Mouse (Mus musculus) cerebellum, adult 11-12 months (tissue): ENCODE data around the gene Akap1.

ENCODE experiments used
- DNase-seq: peaks from one replicate; pipeline ENCODE4 v3.0.0; 2022

Akap1 gene

DNA sequence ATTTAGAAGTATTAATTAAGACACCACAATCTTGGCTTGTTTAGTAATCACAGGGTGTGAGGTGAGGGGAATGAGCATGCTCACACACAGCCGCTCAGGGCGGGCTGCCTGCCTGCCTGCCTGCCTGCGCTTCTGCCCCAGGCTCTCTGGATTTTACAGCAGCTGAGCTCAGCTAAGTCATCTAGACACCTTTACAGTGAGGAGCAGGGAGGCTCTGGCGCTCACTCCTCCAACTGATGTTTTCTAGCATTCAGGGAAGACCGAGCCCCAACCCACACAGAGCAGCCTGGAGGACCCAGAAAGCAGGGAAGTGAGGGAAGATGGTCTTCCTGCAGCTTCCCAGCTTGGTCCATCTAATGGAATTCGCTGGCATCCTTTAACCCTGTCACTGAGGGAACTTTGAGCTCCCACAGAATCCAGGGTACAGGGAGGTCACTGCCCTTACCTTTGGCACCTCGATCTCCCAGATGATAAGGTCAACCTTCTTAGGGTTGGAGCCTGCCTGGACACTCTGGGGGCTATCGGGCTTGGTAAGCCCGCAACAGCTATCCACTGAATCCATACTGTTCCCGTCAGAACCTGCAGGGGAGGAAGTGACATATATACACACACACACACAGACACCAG, 23.5 kb downstream of the Akap1 start:
- no peak for DNase-seq

DNA sequence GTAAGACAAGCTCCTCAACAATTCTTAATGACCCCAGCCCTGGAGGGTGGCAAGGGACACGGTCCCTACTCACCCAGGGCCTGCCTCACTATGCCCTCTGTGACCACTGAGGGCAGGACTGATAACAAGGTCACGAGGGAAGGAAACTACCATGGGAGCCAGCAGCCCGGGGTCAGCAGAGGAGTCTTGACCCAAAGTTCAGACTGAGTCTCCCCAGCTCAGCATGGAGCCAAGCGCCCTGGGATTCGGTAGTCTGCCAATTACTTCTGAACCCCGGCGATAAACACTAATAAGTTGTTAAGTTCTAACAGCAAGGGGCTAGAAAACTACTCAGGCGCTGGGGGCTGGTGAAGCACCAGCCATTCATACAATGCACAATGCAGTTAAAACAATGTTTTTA, 24.1 kb downstream of the Akap1 start:
- DNase-seq: no peak

DNA sequence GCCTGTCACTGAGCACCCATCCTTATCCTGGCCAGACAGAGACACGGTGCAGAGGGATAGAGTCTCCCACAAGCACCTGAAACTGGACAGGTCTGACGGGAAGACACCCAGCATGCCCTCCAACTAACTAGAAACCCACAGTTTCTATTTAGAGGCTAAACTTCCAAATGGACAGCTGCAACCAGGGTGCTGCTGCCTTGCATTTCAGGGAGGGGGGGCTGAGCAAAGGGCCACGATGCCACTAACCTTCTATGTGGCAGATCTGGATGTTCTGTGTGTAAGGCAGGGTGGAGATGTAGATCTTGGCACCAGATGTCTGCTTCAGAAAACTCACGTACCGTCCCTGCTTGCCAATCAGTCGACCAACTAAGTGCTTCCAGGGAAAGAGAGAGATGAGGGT, 25.0 kb downstream of the Akap1 start:
- no peak for DNase-seq

DNA sequence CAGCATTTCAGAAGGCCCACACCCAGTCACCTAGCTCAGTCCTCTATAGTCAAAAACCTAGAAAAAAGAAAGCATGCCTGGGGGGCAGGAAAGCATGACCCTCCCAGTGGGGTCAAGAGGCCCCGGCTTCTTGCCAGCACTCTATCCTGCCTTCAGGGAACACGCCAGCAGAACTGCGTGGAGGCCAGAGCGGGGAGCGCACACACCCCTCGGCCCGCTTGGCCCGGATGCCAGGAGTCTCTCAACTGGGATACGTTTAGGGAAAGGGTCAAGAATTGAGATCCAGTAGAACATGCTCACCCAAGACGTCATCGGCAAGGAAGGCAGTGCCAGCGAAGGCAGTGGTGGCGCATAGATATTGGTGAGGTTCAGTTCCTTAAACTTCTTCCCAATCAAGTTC, 25.8 kb downstream of the Akap1 start:
- DNase-seq: no peak

DNA sequence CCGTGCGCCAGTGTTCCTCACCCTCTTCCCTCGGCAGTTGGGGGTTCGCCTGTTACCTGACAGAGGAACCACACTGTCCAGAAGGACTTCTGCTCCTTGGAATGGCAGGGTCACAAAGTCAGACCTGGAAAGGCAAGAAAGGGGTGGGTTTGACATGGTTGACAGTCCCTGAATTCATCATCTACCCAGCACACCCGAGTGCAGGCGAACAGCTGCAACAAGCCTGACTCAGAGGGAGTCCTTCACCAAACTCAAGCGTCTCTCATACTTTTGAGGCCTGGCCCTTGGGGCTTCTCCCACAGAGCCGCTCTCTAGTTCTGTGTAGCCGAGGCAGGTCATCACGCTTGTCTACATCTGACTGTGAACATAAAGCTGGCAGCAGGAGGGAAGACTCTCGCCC, 29.8 kb downstream of the Akap1 start:
- no peak for DNase-seq

DNA sequence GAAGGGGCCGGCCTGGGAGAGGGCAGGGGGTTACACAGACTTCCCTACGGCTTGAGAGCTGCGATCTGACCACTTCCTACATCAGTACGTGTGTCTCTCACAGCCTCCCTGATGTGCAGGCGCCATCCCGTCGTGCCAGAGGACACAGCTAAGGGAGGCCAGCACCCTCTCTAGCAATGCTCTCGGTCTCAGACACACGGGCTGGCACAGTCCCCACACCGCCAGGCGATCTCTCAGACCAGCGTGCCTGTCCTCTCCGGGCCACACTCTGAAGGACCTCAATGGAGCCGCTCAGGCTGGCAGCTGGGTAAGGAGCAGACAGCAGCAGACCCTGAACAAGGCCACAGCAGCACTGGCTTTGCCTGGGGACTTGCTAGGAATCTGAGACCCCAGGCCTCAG, 30.3 kb downstream of the Akap1 start:
- no peak for DNase-seq

DNA sequence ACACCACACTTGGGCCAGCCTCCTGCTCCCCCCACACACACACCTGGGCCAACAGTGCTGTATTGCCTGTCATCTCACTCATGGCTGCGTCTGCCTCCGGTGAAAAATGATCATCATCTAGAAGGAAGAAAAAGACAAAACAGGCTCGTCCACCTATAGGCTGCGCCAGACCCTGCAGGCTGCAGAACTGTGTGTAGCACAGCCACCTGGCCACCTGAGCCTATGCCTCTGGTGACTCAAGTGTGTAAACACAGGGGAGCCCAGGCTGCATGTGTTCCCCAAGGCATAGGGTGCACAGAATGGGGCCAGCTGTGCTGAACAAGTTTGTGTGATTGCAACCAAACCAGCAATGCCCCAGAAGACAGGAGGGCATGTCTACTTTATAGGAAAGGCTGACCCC, 31.3 kb downstream of the Akap1 start:
- DNase-seq: no peak

DNA sequence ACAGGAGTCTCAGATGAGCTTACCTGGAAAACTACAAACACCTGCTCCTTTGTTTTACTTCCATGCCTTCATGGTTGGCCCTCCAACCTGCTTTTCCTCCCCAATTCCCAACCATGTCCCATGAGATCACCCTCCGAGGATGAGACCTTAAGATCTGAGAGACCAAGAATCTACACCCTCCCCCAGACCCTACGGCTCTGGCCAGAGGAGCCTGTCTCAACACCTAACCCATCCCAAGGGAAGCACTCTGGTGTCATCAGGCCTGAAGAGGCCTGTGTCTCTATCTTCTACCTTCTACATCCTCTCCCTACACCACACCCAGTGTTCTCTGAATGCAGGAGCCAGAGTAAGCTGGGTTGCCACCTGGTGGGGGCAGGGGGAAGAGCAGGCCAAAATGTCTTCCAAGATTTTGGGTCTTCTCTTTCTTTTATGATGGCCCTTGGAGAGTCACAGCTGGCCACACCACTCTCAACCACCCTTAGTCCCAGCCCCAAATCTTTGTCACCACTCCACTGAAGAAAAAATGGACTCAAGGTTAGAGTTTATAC, 34.1 kb downstream of the Akap1 start:
- peak; percentile 11 for DNase-seq

DNA sequence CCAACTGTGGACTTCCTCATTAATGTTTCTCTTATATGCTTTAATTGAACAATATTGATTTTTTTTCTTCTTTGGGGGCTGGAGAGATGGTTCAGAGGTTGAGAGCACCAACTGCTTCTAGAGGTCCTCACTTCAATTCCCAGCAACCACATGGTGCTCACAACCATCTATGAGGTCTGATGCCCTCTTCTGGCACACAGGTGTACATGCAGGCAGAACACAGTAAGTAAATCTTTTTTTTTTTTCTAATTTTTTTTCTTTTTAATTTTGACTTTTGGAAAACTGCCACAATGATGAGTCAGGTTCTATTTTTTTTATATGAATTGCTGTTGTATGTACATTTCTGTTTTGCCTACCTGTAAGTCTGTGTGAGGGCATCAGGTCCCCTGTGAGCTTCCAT, 35.9 kb downstream of the Akap1 start:
- no peak for DNase-seq

DNA sequence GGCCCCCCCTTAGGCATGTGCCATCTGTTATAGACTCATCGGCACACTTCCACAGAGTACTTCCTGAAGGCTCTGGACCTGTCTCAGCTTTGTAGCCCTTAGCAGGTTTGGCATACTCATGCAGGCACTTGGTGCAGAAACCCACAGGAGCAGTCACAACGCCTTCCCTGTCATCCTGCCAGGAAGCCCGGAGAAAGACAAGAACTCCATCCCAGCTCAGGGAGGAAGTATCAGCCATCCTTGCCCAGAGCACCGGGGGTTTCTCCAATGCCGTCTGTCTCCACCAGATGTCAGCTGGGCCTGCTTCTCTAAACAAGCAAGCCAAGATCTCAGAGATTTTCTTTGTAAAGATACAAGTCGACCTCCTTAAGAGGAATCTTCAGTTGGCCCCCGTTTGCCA, 38.5 kb downstream of the Akap1 start:
- peak; percentile 62 for DNase-seq

DNA sequence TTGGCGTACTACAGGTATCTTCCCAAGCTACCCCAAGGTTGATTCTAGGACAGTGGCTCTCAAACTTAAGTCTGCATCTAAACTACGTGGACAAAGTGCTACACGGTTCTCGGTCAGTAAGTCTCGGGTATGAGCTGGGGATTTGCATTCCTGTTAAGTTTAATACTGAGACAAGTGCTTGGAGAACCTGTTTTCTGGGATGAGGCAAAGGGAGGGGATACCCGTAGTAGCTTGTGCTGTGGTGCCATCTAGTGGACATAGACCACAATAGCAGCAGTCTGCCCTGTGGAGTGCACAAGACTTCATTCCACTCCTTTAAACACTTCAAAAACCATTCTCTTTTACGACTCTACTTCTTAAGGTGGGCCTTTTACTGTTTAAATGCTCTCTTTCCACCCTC, 41.4 kb downstream of the Akap1 start:
- peak; percentile 62 for DNase-seq

DNA sequence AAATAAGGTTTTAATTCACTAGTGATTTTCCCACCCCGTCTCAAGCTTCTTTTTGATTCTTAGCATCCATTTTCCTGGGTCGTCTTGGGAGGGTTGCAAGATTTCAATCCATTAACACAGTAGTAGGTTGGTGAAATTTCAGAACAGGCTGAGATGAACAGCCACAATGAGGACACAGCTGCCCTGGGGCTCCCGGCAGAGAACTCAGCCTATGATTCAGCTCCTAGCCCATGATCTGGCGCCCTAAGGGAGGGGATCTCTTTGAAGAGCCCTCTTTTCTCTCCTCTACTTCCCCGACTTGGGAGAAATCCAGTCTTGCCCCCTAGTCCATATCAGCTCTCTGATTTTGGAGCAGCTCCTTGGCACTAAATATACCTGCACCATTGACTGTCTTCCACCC, 41.9 kb downstream of the Akap1 start:
- DNase-seq: no peak

DNA sequence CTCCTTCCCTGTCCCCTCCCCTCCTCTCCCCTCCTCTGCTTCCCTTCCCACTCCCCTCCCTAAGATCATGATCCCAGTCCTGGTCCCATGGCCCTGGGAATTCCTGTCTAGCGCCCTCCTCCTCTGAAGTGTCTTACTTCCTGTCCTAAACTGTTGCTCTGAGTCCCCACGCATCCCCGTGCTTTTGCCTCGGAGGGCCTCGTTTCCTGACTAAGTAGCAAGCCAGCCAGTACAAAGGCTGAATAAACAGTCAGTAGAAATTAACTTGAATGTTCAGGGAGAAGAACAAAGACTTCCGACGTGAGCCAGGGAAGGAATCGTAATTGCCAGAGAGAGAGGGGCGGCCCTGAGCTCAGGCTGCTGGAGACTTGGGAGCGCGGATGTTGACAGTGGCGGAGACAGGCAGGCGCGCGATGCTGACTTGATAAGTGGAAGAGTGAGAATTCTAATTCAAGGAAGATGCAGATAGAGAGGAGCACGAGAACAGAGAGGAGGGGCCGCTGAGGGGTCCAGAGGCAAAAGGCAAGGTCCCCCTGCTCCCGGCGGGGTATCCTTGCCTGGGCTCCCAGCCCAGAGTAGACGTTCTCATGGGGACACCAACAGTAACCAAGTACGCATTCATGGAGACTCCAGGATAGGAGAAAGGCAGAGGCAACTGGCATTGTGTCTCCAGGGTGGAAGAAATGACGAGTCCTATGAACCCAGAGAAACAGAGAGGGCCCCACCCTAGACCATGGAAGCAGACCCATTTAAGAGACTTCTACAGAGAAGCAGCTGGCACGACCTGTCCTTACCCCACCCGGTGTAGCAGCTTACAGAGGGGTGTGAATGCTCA, 43.4 kb downstream of the Akap1 start:
- no peak for DNase-seq

DNA sequence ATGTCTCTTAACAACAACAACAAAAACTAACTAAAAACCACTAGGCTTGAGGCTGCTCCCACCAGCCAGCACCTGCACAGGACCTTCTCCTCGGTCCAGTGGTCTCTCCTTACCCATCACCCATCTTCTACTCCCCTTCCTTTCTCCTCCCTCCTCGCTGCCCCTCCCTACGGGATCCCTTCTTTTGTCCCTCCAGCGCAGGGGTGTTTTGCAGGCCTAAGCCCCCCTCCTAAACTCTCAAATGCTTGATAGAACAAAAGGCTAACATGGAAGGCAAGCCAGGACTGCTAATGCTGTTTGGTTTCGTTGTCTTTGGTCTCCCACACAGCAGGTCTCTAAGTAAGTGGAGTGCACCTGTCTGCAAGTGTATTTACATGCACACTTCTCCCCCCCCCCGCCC, 44.1 kb downstream of the Akap1 start:
- no peak for DNase-seq

DNA sequence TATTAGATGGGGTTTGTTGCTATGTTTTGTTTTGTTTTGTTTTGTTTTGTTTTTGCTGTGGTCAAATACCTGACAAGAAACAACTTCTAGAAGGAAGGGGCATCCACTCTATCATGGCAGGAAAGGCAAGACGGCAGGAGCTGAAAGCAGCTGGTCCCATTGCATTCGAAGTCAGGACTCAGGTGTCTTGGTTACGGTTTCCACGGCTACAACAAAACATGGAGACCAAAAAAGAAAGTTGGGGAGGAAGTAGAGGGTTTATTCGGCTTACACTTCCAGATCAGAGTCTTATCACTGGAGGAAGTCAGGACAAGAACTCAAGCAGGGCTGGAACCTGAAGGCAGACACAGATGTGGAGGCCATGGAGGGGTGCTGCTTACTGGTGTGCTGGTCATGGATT, 47.3 kb downstream of the Akap1 start:
- no peak for DNase-seq

DNA sequence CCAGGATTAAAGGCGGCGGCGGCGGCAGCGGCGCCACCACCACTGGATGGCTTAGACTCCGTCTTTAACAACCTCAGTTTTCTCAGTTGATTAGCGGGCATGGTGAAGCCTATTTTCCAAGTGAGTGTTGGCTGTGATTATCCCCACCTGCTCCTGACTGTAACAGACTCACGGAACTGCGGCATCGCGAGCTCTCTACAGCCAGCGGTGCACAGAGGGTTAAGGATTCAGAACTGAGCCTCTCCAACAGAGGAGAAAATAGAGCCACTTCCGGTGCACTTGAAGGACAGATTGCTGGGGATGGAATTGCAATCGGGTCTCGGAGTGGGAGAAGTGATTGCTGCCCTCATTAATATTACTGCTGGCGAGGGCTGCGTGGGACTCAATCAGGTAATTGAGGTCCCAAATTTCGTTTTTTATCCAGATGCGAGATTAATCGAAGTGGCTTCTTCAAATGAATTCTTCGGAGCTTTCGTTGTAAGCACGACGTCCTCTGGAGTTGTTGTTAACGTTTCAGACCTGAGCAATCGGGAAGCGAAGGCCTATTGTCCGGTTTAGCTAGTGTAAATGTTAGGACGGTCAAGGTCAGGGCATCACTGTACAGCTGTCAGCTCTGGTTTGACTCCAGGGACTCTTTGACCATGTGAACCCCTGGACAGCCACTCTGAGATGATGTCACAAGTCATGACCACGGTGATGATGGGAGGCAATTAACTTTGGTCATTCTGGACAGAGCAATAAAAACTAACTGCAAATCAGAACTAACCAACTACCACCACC, 61.0 kb downstream of the Akap1 start:
- no peak for DNase-seq

DNA sequence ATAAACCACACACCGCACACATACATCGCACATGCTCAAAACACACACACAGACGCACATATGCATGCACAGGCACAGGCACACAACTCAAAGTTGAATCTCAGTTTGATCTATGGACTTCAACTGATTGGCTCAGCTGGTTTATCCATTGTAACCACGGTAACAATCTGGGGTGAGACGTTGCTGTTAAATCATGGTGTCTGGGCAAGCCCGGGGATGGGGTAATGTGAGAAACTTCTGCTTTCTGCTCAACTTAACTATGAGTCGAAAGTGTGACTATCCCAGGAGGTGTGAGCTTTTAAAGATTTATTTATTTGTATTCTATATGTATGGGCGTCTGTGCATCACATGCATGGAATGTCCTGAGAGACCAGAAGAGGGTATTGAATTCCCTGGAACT, 68.2 kb downstream of the Akap1 start:
- no peak for DNase-seq

DNA sequence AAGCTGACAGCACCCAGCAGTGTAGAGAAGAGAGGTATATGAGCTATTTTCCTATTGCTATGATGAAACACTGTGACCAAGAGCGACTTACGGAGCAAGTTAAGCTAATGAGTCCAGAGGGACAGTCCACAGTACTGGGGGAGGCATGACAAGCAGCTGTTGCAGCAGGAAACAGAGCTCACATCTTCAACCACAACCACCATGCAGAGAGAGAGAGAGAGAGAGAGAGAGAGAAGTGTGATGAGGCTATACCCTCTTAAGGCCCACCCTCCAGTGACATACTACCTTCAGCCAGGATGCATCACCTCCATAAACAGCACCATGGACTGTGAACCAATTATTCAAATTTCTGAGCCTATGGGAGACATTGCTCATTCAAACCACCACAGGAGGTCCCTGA, 74.5 kb downstream of the Akap1 start:
- DNase-seq: no peak

DNA sequence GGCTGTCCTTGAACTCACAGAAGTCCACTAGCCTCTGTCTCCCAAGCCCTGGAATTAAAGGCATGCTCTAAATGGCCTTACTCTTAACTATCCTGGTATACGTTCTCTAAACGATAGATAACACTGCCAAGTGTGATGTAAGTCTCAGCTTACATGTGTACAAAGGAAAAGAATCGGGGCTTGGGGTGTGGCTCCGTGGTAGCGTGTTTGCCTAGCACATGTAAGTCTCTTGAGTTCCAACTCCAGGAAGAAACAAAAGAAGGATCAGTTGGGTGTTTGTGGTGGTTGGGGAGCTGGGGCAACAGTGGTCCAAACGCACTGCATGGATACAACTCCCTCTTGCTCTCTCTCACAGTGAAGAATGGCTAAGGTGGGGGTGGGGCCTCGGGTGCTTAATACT, 77.6 kb downstream of the Akap1 start:
- no peak for DNase-seq

DNA sequence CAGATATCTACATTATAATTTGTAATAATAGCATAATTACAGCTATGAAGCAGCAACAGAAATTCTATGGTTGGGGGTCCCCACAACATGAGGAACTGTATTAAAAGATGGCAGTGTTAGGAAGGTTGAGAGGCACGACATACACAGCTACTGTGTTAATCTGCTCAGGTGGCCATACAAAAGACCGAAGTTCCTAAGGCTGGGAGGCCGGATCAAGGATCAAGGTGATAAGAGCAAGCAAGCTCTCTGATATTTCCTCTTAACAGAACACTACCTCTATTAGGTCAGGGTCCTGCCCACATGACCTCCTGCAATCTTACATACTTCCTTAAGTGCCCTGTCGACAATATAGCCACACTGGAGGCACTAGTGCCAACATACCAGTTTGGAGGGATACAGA, 80.9 kb downstream of the Akap1 start:
- no peak for DNase-seq

DNA sequence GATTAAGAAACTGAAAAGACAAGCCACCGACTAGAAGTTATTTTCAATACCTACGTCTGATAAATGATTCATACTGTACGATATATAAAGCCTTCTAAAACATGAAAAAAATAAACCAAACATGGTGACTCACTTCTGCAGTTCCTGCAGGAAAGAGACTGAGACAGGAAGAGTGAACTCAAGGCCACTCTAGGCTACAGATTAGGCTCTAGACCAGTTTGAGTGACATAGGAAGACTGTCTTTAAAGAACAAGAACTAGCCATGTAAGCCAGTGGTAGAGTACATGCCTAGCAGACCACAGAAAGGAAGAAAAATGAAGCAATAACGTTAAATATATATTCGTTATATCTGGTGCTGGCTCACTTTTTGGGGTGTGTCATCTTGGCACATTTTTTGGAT, 81.9 kb downstream of the Akap1 start:
- DNase-seq: no peak
